Mouse (Mus musculus): ENCODE measurements at regions not wholly inside any gene's neighbourhood (a gene's known extent, or its start where the extent isn't known, plus 50 kb on each side); places are given as distances from the start of the nearest gene placed in this dataset.
A peak's percentile ranks its signal among the peaks of the same experiment; 100 is the strongest.

- DNase-seq: no peak
Measured at GRCm38 (mm10) chr6:89007516-89007915, 105.5 kb downstream of the Tpra1 start.

- DNase-seq: no peak
Measured at GRCm38 (mm10) chr6:89008614-89009171, 106.6 kb downstream of the Tpra1 start.

- no peak for DNase-seq
Measured at GRCm38 (mm10) chr6:89012998-89013689, 111.1 kb downstream of the Tpra1 start.

- DNase-seq: no peak
Measured at GRCm38 (mm10) chr6:89013690-89014061, 111.6 kb downstream of the Tpra1 start.

- DNase-seq: no peak
Measured at GRCm38 (mm10) chr6:89024101-89024650, 122.1 kb downstream of the Tpra1 start.

GRCm38 (mm10) chr6:89033433-89034298 is 131.6 kb downstream of the Tpra1 start:
- no peak for DNase-seq

GRCm38 (mm10) chr6:89034455-89034854 is 132.4 kb downstream of the Tpra1 start:
- DNase-seq: no peak

GRCm38 (mm10) chr6:89035061-89035835 is 133.2 kb downstream of the Tpra1 start:
- DNase-seq: no peak

GRCm38 (mm10) chr6:89035836-89036156 is 133.7 kb downstream of the Tpra1 start:
- no peak for DNase-seq

- DNase-seq: no peak
Measured at GRCm38 (mm10) chr6:89037392-89037791, 135.3 kb downstream of the Tpra1 start.

- DNase-seq: no peak
Measured at GRCm38 (mm10) chr6:89037901-89038300, 135.8 kb downstream of the Tpra1 start.

- no peak for DNase-seq
Measured at GRCm38 (mm10) chr6:89040919-89041318, 138.9 kb downstream of the Tpra1 start.

GRCm38 (mm10) chr6:89042478-89043239 is 140.6 kb downstream of the Tpra1 start:
- DNase-seq: peak; percentile 71

- no peak for DNase-seq
Measured at GRCm38 (mm10) chr6:89045436-89045966, 143.4 kb downstream of the Tpra1 start.

- DNase-seq: no peak
Measured at GRCm38 (mm10) chr6:89046476-89046875, 144.4 kb downstream of the Tpra1 start.

- DNase-seq: no peak
Measured at GRCm38 (mm10) chr6:89047629-89048332, 145.7 kb downstream of the Tpra1 start.

- DNase-seq: no peak
Measured at GRCm38 (mm10) chr6:89049290-89049689, 147.2 kb downstream of the Tpra1 start.

GRCm38 (mm10) chr6:89050575-89051270 is 148.7 kb downstream of the Tpra1 start:
- DNase-seq: peak; percentile 62

- DNase-seq: no peak
Measured at GRCm38 (mm10) chr6:89052758-89053460, 150.9 kb downstream of the Tpra1 start.

GRCm38 (mm10) chr6:89054060-89054459 is 152.0 kb downstream of the Tpra1 start:
- DNase-seq: no peak
